Mouse (Mus musculus): Measurements from ENCODE around the gene Fau.

Gene Fau

DNA sequence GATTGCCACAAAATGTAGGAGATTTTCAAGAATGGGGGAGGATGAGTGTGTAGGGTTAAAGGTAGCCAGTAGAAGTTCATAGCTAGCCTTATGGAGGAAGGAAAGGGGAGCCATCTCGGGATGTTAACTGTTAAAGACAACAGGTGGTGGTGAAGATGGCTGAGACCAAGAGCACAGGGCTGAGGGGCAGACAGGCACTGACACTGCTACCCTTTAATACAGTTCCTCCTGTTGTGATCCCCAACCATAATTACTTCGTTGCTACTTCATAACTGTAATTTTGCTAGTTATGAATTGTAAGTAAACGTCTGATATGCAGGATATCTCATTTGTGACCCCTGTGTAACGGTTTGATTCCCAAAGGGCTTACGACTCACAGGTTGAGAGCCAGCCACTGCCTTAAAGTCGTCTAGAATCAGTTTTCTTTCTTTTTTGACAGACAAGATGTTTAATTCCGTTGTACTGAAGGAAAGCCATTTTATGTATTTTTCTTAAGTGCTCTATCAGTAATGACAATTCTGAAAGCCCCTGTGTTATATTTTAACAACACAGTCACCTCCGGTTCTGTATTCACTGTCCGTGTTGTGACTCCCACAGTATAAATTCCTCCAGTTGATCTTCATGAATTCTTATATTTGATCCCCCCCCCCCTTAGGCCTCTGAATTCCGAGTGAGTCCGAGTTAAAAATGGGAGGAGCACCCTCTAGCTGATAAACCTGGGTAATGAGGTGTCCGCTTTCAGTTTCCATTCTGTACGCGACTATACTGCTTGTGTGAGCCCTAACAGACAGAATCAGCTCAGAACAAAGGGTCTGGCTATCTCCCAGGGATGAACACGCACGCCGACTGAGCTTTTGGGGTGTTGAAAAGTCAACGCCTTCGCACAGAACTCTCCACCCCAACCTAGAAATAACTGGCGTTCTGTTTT, 12.0 kb upstream of the Fau start:
- no peak for DNase-seq (ENCODE audit: low spot score in 2 of 2)

GRCm38 (mm10) chr19:6046294-6047153, 11.1 kb upstream of the Fau start, which contains the start of gene Syvn1:
Gene Syvn1 (plus strand): TSS chr19:6046576.
- peak; percentile 95 to 98 for DNase-seq (ENCODE audit: low spot score in 2 of 2)

DNA sequence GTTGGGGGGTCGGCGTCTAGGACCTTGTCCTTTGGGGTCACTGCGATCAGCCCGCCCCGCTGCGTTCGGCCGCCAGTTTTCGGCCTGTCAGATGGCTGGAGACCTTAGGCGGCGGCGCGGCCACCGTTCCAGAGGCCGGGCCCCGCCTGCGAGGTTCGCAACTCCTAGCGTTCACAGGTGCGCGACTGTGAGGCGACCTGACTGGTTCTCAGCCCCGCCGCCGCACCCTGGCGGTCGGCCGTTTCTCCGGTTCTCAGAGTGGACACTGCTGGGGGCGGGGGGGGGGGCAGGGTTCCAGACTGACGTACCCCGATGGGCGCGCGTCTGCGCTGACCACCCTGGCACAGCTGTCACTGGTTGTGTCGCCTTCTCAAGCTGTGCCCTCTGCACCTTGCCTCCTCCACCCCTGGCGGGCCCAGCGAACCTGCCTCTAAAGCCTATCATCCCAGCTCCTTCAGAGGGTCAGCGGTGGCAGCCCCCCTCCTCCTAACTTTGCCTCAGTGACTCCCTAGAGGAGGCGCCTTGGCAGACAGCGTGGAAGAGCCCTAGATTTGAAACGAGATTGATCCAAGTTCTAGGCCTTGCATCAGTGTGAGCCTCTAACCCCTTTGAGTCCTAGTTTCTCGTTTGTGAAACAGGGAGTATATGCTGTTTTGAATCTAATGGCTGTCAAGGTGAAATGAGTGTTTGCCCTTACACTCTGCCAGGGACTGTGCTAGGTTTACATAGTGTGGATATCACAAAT, 10.3 kb upstream of the Fau start:
- peak in 1 of 2 experiments; percentile 30 for DNase-seq (ENCODE audit: low spot score in 2 of 2)

- no peak for DNase-seq (ENCODE audit: low spot score in 2 of 2)
These were observed 9.8 kb upstream of the Fau start for GRCm38 (mm10) chr19:6047899-6048166.

DNA sequence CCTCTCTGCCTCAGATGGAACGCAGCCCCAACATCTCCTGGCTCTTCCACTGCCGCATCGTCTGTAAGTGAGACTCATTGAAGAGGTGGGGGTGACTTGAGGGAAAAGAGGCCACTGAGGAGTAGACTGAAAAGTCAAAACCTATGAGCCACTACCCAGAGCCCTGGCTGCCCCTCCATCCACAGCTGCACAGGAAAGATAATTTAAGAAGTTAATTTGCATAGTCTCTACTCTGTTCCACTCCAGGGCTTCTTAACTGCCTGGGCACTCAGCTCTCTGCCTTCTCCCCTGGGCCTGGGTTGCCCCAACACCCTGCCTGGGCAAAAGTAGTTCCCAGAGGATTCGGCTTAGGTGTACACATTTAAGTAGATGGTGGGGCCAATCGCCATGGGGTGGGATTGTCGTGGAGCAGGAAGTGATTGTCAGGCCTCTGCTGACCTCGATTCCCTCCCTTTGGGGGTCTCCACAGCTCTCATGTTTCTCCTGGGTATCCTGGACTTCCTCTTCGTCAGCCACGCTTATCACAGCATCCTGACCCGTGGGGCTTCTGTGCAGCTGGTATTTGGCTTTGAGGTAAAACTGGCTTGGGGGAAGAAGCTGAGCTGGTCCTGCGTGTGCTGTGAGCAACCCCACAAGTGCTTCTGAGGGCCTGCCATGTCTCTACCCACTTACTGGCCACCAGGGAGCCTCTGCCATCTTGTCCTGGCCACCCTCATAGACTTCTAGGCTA, 8.8 kb upstream of the Fau start:
- peak in 1 of 2 experiments; percentile 19 for DNase-seq (ENCODE audit: low spot score in 2 of 2)

DNA sequence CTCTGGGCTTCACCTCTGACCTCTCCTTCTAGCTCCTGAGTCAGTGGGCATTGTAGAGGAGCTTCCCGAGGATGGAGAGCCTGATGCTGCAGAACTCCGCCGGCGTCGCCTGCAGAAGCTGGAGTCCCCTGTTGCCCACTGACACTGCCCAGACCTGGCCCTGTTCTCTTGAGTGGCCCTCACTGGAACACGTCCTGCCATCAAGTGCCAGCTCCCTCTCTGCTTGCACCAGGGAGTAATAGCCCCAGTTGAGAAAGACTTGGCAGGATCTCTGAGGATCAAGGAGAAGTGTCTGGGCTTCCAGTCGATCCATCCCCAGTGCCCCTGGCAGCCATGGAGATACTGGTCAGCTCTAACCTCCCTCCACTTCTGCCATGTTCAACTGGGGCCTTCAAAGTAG, 5.1 kb upstream of the Fau start:
- DNase-seq (ENCODE audit: low spot score in 2 of 2) = no peak

GRCm38 (mm10) chr19:6054296-6054695, 3.3 kb upstream of the Fau start:
- no peak for DNase-seq (ENCODE audit: low spot score in 2 of 2)

DNA sequence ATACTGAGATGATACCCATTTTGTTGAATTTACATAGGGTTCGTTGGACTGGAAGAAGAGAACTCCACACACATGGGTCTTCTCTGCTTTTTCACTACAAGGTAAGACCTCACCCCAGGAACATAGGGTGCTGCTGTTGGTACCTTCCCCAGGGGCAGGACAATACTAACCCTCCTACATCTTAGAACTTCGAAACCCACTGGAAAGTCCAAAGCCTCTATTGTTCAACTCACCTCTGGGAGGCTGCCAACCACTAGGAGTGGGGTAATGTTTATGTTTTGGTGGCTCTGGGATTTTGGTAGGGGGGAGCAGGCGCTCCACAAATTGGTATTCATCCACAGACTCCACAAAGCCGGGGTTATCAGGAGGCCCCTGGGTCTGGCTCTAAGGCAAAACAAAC, 948 bp upstream of the Fau start:
- DNase-seq (ENCODE audit: low spot score in 2 of 2) = no peak

GRCm38 (mm10) chr19:6058513-6058912, 869 bp downstream of the Fau start:
- no peak for DNase-seq (ENCODE audit: low spot score in 2 of 2)

- DNase-seq (ENCODE audit: low spot score in 2 of 2) = no peak
These were observed 1.3 kb downstream of the Fau start for GRCm38 (mm10) chr19:6058966-6059365.

DNA sequence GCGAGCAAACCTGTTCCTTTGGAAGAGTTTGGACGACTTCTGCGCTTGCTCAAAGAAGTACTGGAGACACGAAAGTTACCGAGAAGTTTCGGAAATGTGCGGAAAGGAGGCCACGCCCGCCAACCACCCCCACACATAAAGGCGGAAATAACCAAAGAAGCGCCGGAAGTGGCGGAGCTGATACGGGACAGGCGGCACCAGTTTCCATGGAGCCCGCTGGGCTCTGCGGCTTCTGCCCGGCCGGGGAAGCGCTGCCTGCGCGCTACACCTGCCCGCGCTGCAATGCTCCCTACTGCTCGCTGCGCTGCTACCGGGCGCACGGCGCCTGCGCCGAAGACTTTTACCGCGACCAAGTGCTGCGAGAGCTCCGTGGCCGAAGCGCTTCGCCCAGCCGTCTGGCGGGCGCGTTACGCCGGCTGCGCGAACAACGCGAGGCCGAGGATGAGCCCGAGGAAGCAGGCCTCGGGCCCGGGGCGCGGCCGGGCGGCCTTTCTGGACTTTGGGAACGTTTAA, 3.4 kb downstream of the Fau start, which contains the start of gene Znhit2:
Gene Znhit2, plus strand, starts transcription at position 172 of the 513 bp plus-strand sequence.
- DNase-seq (ENCODE audit: low spot score in 2 of 2) = peak; percentile 94 to 97

DNA sequence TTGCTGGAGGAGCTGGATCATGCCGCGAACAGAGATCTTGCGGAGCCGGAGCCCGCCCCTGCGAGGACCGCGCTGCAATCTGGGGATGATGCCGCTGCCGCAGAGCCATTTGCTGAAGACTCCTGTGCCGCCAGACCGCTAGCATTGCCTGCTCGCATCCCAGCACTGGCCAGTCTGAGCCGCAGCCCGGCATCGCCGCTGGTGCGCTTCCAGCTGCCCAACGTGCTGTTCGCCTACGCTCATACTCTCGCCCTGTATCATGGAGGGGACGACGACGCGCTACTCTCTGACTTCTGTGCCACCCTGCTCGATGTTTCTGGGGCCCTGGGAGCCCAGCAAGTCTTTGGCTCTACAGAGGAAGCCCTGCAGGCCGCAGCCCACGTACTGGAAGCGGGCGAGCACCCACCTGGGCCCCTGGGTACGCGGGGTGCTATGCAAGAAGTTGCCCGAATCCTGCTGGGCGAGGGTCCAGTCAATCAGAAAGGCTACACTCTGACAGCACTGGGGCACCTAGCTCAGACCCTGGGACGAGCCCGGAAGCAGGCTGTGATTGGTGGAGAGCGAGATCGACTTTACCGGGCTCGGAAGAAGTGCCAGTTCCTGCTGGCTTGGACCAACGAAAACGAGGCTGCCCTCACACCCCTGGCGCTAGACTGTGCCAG, 4.1 kb downstream of the Fau start:
- no peak for DNase-seq (ENCODE audit: low spot score in 2 of 2)

GRCm38 (mm10) chr19:6062418-6062817, 4.8 kb downstream of the Fau start:
- DNase-seq (ENCODE audit: low spot score in 2 of 2) = no peak

DNA sequence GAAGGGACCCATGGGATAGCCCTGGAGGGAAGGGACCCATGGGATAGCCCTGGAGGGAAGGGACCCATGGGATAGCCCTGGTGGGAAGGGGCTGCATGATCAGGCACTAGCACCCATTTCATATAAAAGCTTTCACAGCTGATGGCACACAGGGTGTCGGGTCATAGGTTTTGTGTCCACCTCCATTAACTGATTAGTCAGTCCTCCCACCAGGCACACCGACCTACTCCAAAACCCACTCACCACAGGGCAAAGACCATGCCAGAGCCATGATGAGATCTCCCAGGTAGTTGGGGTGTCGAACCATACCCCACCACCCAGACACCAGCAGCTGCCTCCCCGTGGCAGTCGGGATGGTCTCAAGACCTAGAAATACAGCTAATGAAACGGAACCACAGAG, 5.4 kb downstream of the Fau start:
- DNase-seq (ENCODE audit: low spot score in 2 of 2) = no peak

DNA sequence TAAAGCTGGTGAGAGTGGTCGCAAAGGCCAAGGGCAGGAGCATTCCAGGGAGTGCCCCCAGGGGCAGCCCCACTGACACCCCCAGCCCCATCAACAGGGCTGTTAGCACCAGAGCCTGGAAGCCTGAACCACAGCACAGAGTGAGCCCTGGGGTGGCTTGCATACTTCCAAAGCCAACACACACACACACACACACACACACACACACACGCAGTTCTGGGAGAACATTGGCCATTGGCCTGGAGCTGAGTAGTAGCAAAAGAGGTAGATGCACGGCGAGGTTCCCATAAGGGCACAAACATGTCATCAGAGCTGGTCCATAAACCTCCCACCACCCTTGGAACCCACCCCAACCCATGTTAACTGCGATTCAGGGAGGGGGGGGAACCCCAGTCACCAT, 8.9 kb downstream of the Fau start:
- no peak for DNase-seq (ENCODE audit: low spot score in 2 of 2)

DNA sequence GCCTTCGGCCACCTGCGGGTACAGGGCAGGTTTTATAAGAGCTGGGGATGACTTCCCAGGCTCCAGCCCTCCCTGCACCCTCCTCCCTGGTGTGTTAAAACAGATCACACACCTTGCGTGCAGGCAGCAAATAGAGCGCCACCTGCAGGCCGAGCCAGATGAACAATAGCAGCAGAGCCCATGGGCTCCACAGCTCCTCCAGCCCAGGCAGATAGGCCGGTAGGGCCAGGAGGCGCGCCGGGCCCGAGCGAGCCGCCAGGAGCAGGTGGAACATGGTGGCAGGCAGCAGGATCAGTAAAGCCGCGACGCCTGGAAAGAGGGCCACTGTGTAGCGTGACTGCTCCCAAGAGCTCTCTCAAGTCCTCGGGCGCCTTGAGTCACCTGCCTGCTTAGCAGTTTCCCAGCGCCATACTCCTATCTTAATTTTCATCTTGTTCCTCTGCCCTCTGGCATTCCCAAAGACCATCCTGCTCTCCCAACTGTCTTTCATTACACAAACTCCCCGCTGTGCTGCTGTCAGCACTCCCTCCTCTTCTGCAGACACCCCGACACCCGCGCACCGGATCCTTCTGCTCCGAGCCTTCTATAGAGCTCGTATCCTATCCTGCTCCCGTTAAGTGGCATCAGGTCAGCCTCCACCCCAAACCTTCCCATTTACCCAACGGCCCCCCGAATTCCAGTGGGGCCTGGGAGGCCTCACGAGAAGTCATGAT, 9.5 kb downstream of the Fau start:
- peak; percentile 57 to 62 for DNase-seq (ENCODE audit: low spot score in 2 of 2)

DNA sequence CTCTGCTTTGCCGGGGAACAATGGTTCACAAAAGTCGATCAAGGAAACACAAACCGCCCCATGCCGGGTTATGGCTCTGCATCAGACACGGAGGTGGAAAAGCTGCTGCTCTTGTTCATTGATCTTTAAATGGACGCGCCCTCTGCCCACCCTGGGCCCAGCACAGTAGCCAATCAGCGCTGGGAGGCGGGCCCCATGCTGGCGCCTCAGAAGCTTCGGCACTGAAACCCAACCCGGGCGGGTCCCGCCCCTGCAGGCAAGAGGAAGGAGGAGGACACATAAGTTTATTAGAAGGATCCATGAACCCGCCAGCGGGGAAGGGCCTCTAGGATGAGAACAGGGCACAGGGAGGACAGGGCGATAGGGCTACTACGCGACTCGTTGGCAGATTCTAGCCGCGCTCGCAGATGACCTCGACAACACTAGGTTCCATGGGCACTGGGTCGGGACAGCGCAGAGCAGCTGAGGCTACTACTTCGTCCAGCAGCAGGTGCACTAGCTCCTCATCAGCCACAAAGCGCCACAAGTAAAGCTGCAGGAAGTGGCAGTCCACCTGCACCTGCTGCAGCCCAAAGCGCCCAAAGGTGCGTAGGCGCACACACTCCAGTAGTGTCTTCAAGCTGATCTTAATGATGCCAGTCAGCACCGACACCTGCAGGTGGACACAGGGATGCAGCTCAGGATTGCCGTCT, 10.2 kb downstream of the Fau start, which contains the start of gene Tm7sf2:
Gene Tm7sf2, minus strand, starts transcription at position 650 of the 692 bp plus-strand sequence.
- DNase-seq (ENCODE audit: low spot score in 2 of 2) = peak; percentile 91 to 93

GRCm38 (mm10) chr19:6068951-6069350, 11.3 kb downstream of the Fau start:
- DNase-seq (ENCODE audit: low spot score in 2 of 2) = no peak

DNA sequence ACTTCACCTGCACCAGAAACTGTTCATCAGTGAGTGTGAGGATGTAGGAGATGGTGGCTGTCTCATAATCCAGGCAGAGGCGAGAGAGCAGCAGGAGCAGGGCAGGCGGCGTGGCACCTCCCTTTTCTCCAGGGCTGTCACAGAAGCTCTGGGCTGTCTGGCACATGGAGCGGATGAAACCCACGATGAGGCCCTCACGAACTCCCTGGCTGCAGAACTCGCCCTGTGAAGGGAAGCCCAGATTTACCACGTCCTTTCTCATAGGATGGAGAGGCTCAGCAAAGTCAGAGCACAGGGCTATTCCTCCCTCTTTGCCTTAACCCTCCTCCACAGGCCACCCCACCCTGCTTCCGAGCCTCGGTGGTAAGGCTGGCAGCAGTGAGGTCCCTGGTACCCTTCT, 12.2 kb downstream of the Fau start:
- no peak for DNase-seq (ENCODE audit: low spot score in 2 of 2)
